Mouse (Mus musculus) midbrain, embryonic 11.5 days (tissue): ENCODE data around the gene Ahcyl2. TPM values are rescaled to one million over a fixed set of nuclear protein-coding genes. Genes with fewer than 3 reads are reported as not detected.
"Not testable (repeated sequence)": the region's sequence is repeated elsewhere in the genome, so short reads cannot be mapped to it uniquely, and the experiment has no call there.

Source experiments
- ATAC-seq: fragments of 200-750 bp; cut with Nextera tagmentation; 2 replicates; pipeline ENCODE4 v1.8.0; 2017; ENCODE audit warnings: moderate TSS enrichment, moderate library complexity; ENCODE audit not compliant: low FRiP score
- DNase-seq: peaks from one replicate; pipeline ENCODE4 v3.0.0; 2015; ENCODE audit warnings: low spot score; ENCODE audit errors: missing footprints
- H3K27ac ChIP-seq: fragments of 300-500 bp; sonication (generic); 2 replicates; pipeline ENCODE4 v1.5.1; 2014; ENCODE audit warnings: low read depth, low read length
- H3K27me3 ChIP-seq: fragments of 300-500 bp; sonication (generic); 2 replicates; pipeline ENCODE4 v1.6.1; 2014; ENCODE audit warnings: mild to moderate bottlenecking, low read length, moderate library complexity, mixed read lengths; ENCODE audit not compliant: control insufficient read depth, insufficient read depth
- H3K36me3 ChIP-seq: fragments of 300-500 bp; sonication (generic); 2 replicates; pipeline ENCODE4 v1.6.1; 2014; ENCODE audit warnings: mild to moderate bottlenecking, low read length, moderate library complexity, mixed read lengths; ENCODE audit not compliant: control insufficient read depth, insufficient read depth
- H3K4me1 ChIP-seq: fragments of 300-500 bp; sonication (generic); 2 replicates; pipeline ENCODE4 v1.6.1; 2014; ENCODE audit warnings: low read length; ENCODE audit not compliant: control insufficient read depth, insufficient read depth
- H3K4me2 ChIP-seq: fragments of 300-500 bp; sonication (generic); 2 replicates; pipeline ENCODE4 v1.6.1; 2014; ENCODE audit warnings: mild to moderate bottlenecking, moderate library complexity
- H3K4me3 ChIP-seq: fragments of 300-500 bp; sonication (generic); 2 replicates; pipeline ENCODE4 v1.5.1; 2014; ENCODE audit warnings: low read depth, low read length
- H3K9ac ChIP-seq: fragments of 300-500 bp; sonication (generic); 2 replicates; pipeline ENCODE4 v1.6.1; 2014; ENCODE audit warnings: low read length
- H3K9me3 ChIP-seq: fragments of 300-500 bp; sonication (generic); 2 replicates; pipeline ENCODE4 v1.6.1; 2016; ENCODE audit warnings: low read length; ENCODE audit not compliant: control insufficient read depth
- WGBS: fragments of 180-500 bp; shearing (Covaris S2); extraction: QIAGEN DNeasy Blood & Tissue Kit; methylation state at CpG from one replicate; pipeline ENCODE4 v1.1.7; 2014; 5-methylcytosine and 5-hydroxymethylcytosine counted together
- polyA plus RNA-seq: library from polyadenylated mRNA; unstranded; fragments of >200 nt; fragmentation: Nextera tagmentation; extraction: Ambion mirVana; gene quantifications from 2 replicates; pipeline ENCODE4 v1.2.1, GENCODE M21; 2014

The Ahcyl2 gene
- polyA plus RNA-seq, 1 experiment from 2014 or later: 11.3 TPM

GRCm38 (mm10) chr6:29736610-29737458 is 31.0 kb upstream of the Ahcyl2 start:
- H3K27ac ChIP-seq: peak overlapping the region; percentile 91; the same call in 1 of the 2 replicates
- no peaks in the 10 kb centered on the region for H3K36me3 ChIP-seq
- peak overlapping the region; percentile 96 for H3K4me3 ChIP-seq
- H3K4me1 ChIP-seq: peaks cover 7% of the 10 kb centered on the region
- 18% methylated on average over 13 of the region's 13 CpGs for WGBS
- peak; percentile 91 for DNase-seq
- H3K9ac ChIP-seq: peak overlapping the region; percentile 99
- H3K4me2 ChIP-seq: peak overlapping the region; percentile 67
- no peaks in the 10 kb centered on the region for H3K9me3 ChIP-seq
- no peak for ATAC-seq
- H3K27me3 ChIP-seq: no peaks in the 10 kb centered on the region

GRCm38 (mm10) chr6:29751466-29752152 is 16.2 kb upstream of the Ahcyl2 start:
- DNase-seq (no peak), ATAC-seq (no peak)
- H3K36me3 ChIP-seq: peaks cover 3% of the 10 kb centered on the region
- peaks cover 8% of the 10 kb centered on the region for H3K9me3 ChIP-seq
- H3K27ac ChIP-seq: no peak overlapping the region
- H3K9ac ChIP-seq: no peak overlapping the region
- H3K4me2 ChIP-seq: no peak overlapping the region
- H3K4me3 ChIP-seq: no peak overlapping the region
- no peaks in the 10 kb centered on the region for H3K4me1 ChIP-seq
- no peaks in the 10 kb centered on the region for H3K27me3 ChIP-seq
- 95% methylated on average over 3 of the region's 3 CpGs for whole genome bisulfite sequencing

- no peak for DNase-seq
- H3K4me3 ChIP-seq: no peak overlapping the region
- no peak overlapping the region for H3K4me2 ChIP-seq
- no peaks in the 10 kb centered on the region for H3K4me1 ChIP-seq
- peaks cover 6% of the 10 kb centered on the region for H3K9me3 ChIP-seq
- H3K27ac ChIP-seq: no peak overlapping the region
- H3K27me3 ChIP-seq: no peaks in the 10 kb centered on the region
- H3K36me3 ChIP-seq: peaks cover 5% of the 10 kb centered on the region
- 91% methylated on average over 11 of the region's 11 CpGs for WGBS
- ATAC-seq: no peak
- H3K9ac ChIP-seq: 0 out of 2 replicates have a peak overlapping the region, but pooled peaks have one; percentile 14
Observed at GRCm38 (mm10) chr6:29753336-29753735, 14.5 kb upstream of the Ahcyl2 start.

GRCm38 (mm10) chr6:29756001-29756400 is 11.8 kb upstream of the Ahcyl2 start:
- Histone ChIP-seq H3K9ac (no peak overlapping the region), H3K27me3 (no peaks in the 10 kb centered on the region), H3K9me3 (no peaks in the 10 kb centered on the region), H3K4me2 (no peak overlapping the region), H3K36me3 (peaks cover 11% of the 10 kb centered on the region; the same call in 1 of the 2 replicates), H3K4me3 (no peak overlapping the region), H3K4me1 (no peaks in the 10 kb centered on the region), H3K27ac (no peak overlapping the region)
- DNase-seq (peak; percentile 31), ATAC-seq (no peak)
- 97% methylated on average over 5 of the region's 5 CpGs for WGBS

- Histone ChIP-seq H3K4me1 (no peaks in the 10 kb centered on the region), H3K27ac (no peak overlapping the region), H3K4me3 (no peak overlapping the region), H3K27me3 (no peaks in the 10 kb centered on the region), H3K4me2 (no peak overlapping the region), H3K9ac (no peak overlapping the region), H3K9me3 (no peaks in the 10 kb centered on the region), H3K36me3 (peaks cover 11% of the 10 kb centered on the region; the same call in 1 of the 2 replicates)
- WGBS: 92% methylated on average over 4 of the region's 4 CpGs
- peak; percentile 19 for DNase-seq
- ATAC-seq: no peak
Observed at GRCm38 (mm10) chr6:29756476-29756875, 11.3 kb upstream of the Ahcyl2 start.

GRCm38 (mm10) chr6:29758417-29758816 is 9.4 kb upstream of the Ahcyl2 start:
- peak; percentile 52 for ATAC-seq
- 44% methylated on average over 4 of the region's 4 CpGs for WGBS
- H3K4me3 ChIP-seq: no peak overlapping the region
- no peaks in the 10 kb centered on the region for H3K27me3 ChIP-seq
- no peak overlapping the region for H3K4me2 ChIP-seq
- H3K36me3 ChIP-seq: peaks cover 11% of the 10 kb centered on the region; the same call in 1 of the 2 replicates
- no peak overlapping the region for H3K9ac ChIP-seq
- H3K27ac ChIP-seq: no peak overlapping the region
- H3K9me3 ChIP-seq: no peaks in the 10 kb centered on the region
- H3K4me1 ChIP-seq: no peaks in the 10 kb centered on the region
- DNase-seq: peak; percentile 93

- no peaks in the 10 kb centered on the region for H3K27me3 ChIP-seq
- H3K4me3 ChIP-seq: no peak overlapping the region
- no peak for DNase-seq
- H3K9ac ChIP-seq: no peak overlapping the region
- 89% methylated on average over 13 of the region's 13 CpGs for WGBS
- H3K36me3 ChIP-seq: peaks cover 11% of the 10 kb centered on the region; the same call in 1 of the 2 replicates
- no peak for ATAC-seq
- no peak overlapping the region for H3K4me2 ChIP-seq
- no peak overlapping the region for H3K27ac ChIP-seq
- no peaks in the 10 kb centered on the region for H3K4me1 ChIP-seq
- H3K9me3 ChIP-seq: no peaks in the 10 kb centered on the region
Observed at GRCm38 (mm10) chr6:29759012-29759679, 8.7 kb upstream of the Ahcyl2 start.

- not testable (repeated sequence) for H3K9me3 ChIP-seq, H3K4me3 ChIP-seq, H3K4me1 ChIP-seq, H3K4me2 ChIP-seq, H3K27me3 ChIP-seq, H3K27ac ChIP-seq, H3K9ac ChIP-seq, ATAC-seq
- DNase-seq: peak; percentile 62
- H3K36me3 ChIP-seq: peaks cover 10% of the 10 kb centered on the region; the same call in 1 of the 2 replicates
- WGBS: 92% methylated on average over 2 of the region's 2 CpGs
Observed at GRCm38 (mm10) chr6:29760397-29760796, 7.4 kb upstream of the Ahcyl2 start.
